Mouse (Mus musculus): ENCODE measurements at regions not wholly inside any gene's neighbourhood (a gene's known extent, or its start where the extent isn't known, plus 50 kb on each side); places are given as distances from the start of the nearest gene placed in this dataset.
"Not testable (repeated sequence)": the region's sequence is repeated elsewhere in the genome, so short reads cannot be mapped to it uniquely, and the experiment has no call there.

GRCm38 (mm10) chr3:50654441-50654840 is 211.0 kb upstream of the Slc7a11 start:
- TF ChIP-seq CTCF (IDR thresholded peaks at IDR 0.05; ENCODE audit: low read depth), result no peak
- no peaks in the 10 kb centered on the region for H3K36me3 ChIP-seq (ENCODE audit: insufficient read depth, low read length)
- H3K4me1 ChIP-seq (ENCODE audit: insufficient read depth, low read length), result no peaks in the 10 kb centered on the region
- no peaks in the 10 kb centered on the region for H3K9me3 ChIP-seq (ENCODE audit: low read length)
- H3K27ac ChIP-seq, result no peak overlapping the region
- no peak overlapping the region for H3K9ac ChIP-seq (replicated peaks; ENCODE audit: low read length)
- H3K4me2 ChIP-seq (ENCODE audit: low read depth, low read length), result no peak overlapping the region
- DNase-seq (ENCODE audit: low spot score) (no peak), ATAC-seq (no peak)
- no peaks in the 10 kb centered on the region for H3K27me3 ChIP-seq (ENCODE audit: insufficient read depth, low read length)
- WGBS, result 54% methylated on average over 2 of the region's 2 CpGs
- H3K4me3 ChIP-seq (ENCODE audit: low read length), result no peak overlapping the region

GRCm38 (mm10) chr3:50652265-50652664 is 208.9 kb upstream of the Slc7a11 start:
- Histone ChIP-seq H3K4me3 (ENCODE audit: low read length) (no peak overlapping the region), H3K27me3 (ENCODE audit: insufficient read depth, low read length) (no peaks in the 10 kb centered on the region), H3K4me2 (ENCODE audit: low read depth, low read length) (no peak overlapping the region), H3K4me1 (ENCODE audit: insufficient read depth, low read length) (no peaks in the 10 kb centered on the region), H3K27ac (no peak overlapping the region), H3K36me3 (ENCODE audit: insufficient read depth, low read length) (no peaks in the 10 kb centered on the region), H3K9ac (replicated peaks; ENCODE audit: low read length) (no peak overlapping the region), H3K9me3 (ENCODE audit: low read length) (no peaks in the 10 kb centered on the region)
- DNase-seq (ENCODE audit: low spot score) (no peak), ATAC-seq (no peak)
- no peak for TF ChIP-seq CTCF (IDR thresholded peaks at IDR 0.05; ENCODE audit: low read depth)
- 88% methylated on average over 3 of the region's 3 CpGs for WGBS

GRCm38 (mm10) chr3:50643068-50643467 is 199.7 kb upstream of the Slc7a11 start:
- no peaks in the 10 kb centered on the region for H3K27me3 ChIP-seq (ENCODE audit: insufficient read depth, low read length)
- DNase-seq (ENCODE audit: low spot score) (peak; percentile 41), ATAC-seq (peak; percentile 66; the same call in 1 of the 2 replicates)
- TF ChIP-seq CTCF (IDR thresholded peaks at IDR 0.05; ENCODE audit: low read depth), result no peak
- H3K4me2 ChIP-seq (ENCODE audit: low read depth, low read length), result no peak overlapping the region
- no peaks in the 10 kb centered on the region for H3K9me3 ChIP-seq (ENCODE audit: low read length)
- H3K4me1 ChIP-seq (ENCODE audit: insufficient read depth, low read length), result no peaks in the 10 kb centered on the region
- H3K9ac ChIP-seq (replicated peaks; ENCODE audit: low read length), result no peak overlapping the region
- no peaks in the 10 kb centered on the region for H3K36me3 ChIP-seq (ENCODE audit: insufficient read depth, low read length)
- H3K4me3 ChIP-seq (ENCODE audit: low read length), result no peak overlapping the region
- WGBS, result 37% methylated on average over 2 of the region's 2 CpGs
- no peak overlapping the region for H3K27ac ChIP-seq

- Histone ChIP-seq H3K27ac (no peak overlapping the region), H3K4me2 (ENCODE audit: low read depth, low read length) (0 out of 2 replicates have a peak overlapping the region, but pooled peaks have one; percentile 19), H3K27me3 (ENCODE audit: insufficient read depth, low read length) (no peaks in the 10 kb centered on the region), H3K4me1 (ENCODE audit: insufficient read depth, low read length) (no peaks in the 10 kb centered on the region), H3K9me3 (ENCODE audit: low read length) (no peaks in the 10 kb centered on the region), H3K36me3 (ENCODE audit: insufficient read depth, low read length) (no peaks in the 10 kb centered on the region), H3K9ac (replicated peaks; ENCODE audit: low read length) (no peak overlapping the region), H3K4me3 (ENCODE audit: low read length) (no peak overlapping the region)
- ATAC-seq (no peak), DNase-seq (ENCODE audit: low spot score) (peak; percentile 15)
- TF ChIP-seq CTCF (IDR thresholded peaks at IDR 0.05; ENCODE audit: low read depth), result no peak
- WGBS, result 48% methylated on average over 12 of the region's 12 CpGs
Observed at GRCm38 (mm10) chr3:50639907-50640323, 196.5 kb upstream of the Slc7a11 start.

- Histone ChIP-seq H3K27me3 (ENCODE audit: insufficient read depth, low read length) (no peaks in the 10 kb centered on the region), H3K9ac (replicated peaks; ENCODE audit: low read length) (no peak overlapping the region), H3K4me2 (ENCODE audit: low read depth, low read length) (no peak overlapping the region), H3K27ac (no peak overlapping the region), H3K4me1 (ENCODE audit: insufficient read depth, low read length) (no peaks in the 10 kb centered on the region), H3K4me3 (ENCODE audit: low read length) (no peak overlapping the region), H3K36me3 (ENCODE audit: insufficient read depth, low read length) (no peaks in the 10 kb centered on the region), H3K9me3 (ENCODE audit: low read length) (no peaks in the 10 kb centered on the region)
- TF ChIP-seq CTCF (IDR thresholded peaks at IDR 0.05; ENCODE audit: low read depth), result no peak
- DNase-seq (ENCODE audit: low spot score) (no peak), ATAC-seq (no peak)
- WGBS, result 72% methylated on average over 7 of the region's 7 CpGs
Observed at GRCm38 (mm10) chr3:50634457-50635075, 191.2 kb upstream of the Slc7a11 start.

- Histone ChIP-seq H3K9me3 (ENCODE audit: low read length) (no peaks in the 10 kb centered on the region), H3K27me3 (ENCODE audit: insufficient read depth, low read length) (no peaks in the 10 kb centered on the region), H3K36me3 (ENCODE audit: insufficient read depth, low read length) (no peaks in the 10 kb centered on the region), H3K4me1 (ENCODE audit: insufficient read depth, low read length) (no peaks in the 10 kb centered on the region), H3K4me2 (ENCODE audit: low read depth, low read length) (no peak overlapping the region), H3K4me3 (ENCODE audit: low read length) (no peak overlapping the region), H3K27ac (no peak overlapping the region), H3K9ac (replicated peaks; ENCODE audit: low read length) (no peak overlapping the region)
- ATAC-seq (no peak), DNase-seq (ENCODE audit: low spot score) (no peak)
- TF ChIP-seq CTCF (IDR thresholded peaks at IDR 0.05; ENCODE audit: low read depth), result no peak
Observed at GRCm38 (mm10) chr3:50631286-50631685, 187.9 kb upstream of the Slc7a11 start.

GRCm38 (mm10) chr3:50628092-50628696 is 184.8 kb upstream of the Slc7a11 start:
- ATAC-seq (no peak), DNase-seq (ENCODE audit: low spot score) (no peak)
- 79% methylated on average over 9 of the region's 9 CpGs for WGBS
- Histone ChIP-seq H3K9me3 (ENCODE audit: low read length) (no peaks in the 10 kb centered on the region), H3K27me3 (ENCODE audit: insufficient read depth, low read length) (no peaks in the 10 kb centered on the region), H3K4me2 (ENCODE audit: low read depth, low read length) (no peak overlapping the region), H3K9ac (replicated peaks; ENCODE audit: low read length) (no peak overlapping the region), H3K27ac (no peak overlapping the region), H3K4me3 (ENCODE audit: low read length) (no peak overlapping the region), H3K36me3 (ENCODE audit: insufficient read depth, low read length) (no peaks in the 10 kb centered on the region), H3K4me1 (ENCODE audit: insufficient read depth, low read length) (no peaks in the 10 kb centered on the region)
- no peak for TF ChIP-seq CTCF (IDR thresholded peaks at IDR 0.05; ENCODE audit: low read depth)

GRCm38 (mm10) chr3:50621176-50621575 is 177.8 kb upstream of the Slc7a11 start:
- DNase-seq (ENCODE audit: low spot score); H3K36me3 ChIP-seq (ENCODE audit: insufficient read depth, low read length); H3K4me3 ChIP-seq (ENCODE audit: low read length); ATAC-seq; H3K27ac ChIP-seq; H3K4me1 ChIP-seq (ENCODE audit: insufficient read depth, low read length); H3K27me3 ChIP-seq (ENCODE audit: insufficient read depth, low read length); H3K9me3 ChIP-seq (ENCODE audit: low read length); H3K9ac ChIP-seq (replicated peaks; ENCODE audit: low read length); H3K4me2 ChIP-seq (ENCODE audit: low read depth, low read length): not testable (repeated sequence)
- WGBS, result 78% methylated on average over 3 of the region's 3 CpGs
